Mouse (Mus musculus): Measurements from ENCODE around the gene Slc25a36. TPM values are rescaled to one million over a fixed set of nuclear protein-coding genes. Genes with fewer than 3 reads are reported as not detected.

The Slc25a36 gene
- total RNA-seq, 2 experiments from 2014 or later = 92.5 to 99.9 TPM

GRCm38 (mm10) chr9:97051176-97051575, 59.8 kb downstream of the Slc25a36 start:
- no peak for DNase-seq (ENCODE audit: low spot score in 2 of 2)

- DNase-seq (ENCODE audit: low spot score in 2 of 2) = no peak
Measured at GRCm38 (mm10) chr9:97046240-97046639, 64.7 kb downstream of the Slc25a36 start.

GRCm38 (mm10) chr9:97041633-97042032, 69.3 kb downstream of the Slc25a36 start:
- no peak for DNase-seq (ENCODE audit: low spot score in 2 of 2)

- DNase-seq (ENCODE audit: low spot score in 2 of 2) = no peak
Measured at GRCm38 (mm10) chr9:97038010-97038409, 72.9 kb downstream of the Slc25a36 start.

GRCm38 (mm10) chr9:97036656-97037055, 74.3 kb downstream of the Slc25a36 start:
- DNase-seq (ENCODE audit: low spot score in 2 of 2) = no peak

- no peak for DNase-seq (ENCODE audit: low spot score in 2 of 2)
Measured at GRCm38 (mm10) chr9:97027361-97027760, 83.6 kb downstream of the Slc25a36 start.

GRCm38 (mm10) chr9:97026006-97026405, 85.0 kb downstream of the Slc25a36 start:
- DNase-seq (ENCODE audit: low spot score in 2 of 2) = no peak

Other genes starting within 250 kb of the Slc25a36 start
- gene Pxylp1, start 218.5 kb downstream of the Slc25a36 start, total RNA-seq (2021) = 10 to 100 TPM; 16.6 to 18.9 TPM
- gene Spsb4, start 92.3 kb downstream of the Slc25a36 start, total RNA-seq (2021) = 1 to 10 TPM; 7.9 to 9.9 TPM

Data from layer of hippocampus, postnatal 10 days (tissue).